Mouse (Mus musculus) intestine, postnatal 0 days (tissue): ENCODE data around the gene Casp12. TPM values are rescaled to one million over a fixed set of nuclear protein-coding genes. Genes with fewer than 3 reads are reported as not detected.

Experiments used
- ATAC-seq: fragments of 200-750 bp; cut with Nextera tagmentation; 2 replicates; pipeline ENCODE4 v1.8.0; 2017; ENCODE audit warnings: mild to moderate bottlenecking, moderate TSS enrichment, moderate library complexity
- H3K27ac ChIP-seq: fragments of 300-500 bp; sonication (generic); 2 replicates; pipeline ENCODE4 v1.5.1; 2014; ENCODE audit warnings: mild to moderate bottlenecking, low read depth, low read length, moderate library complexity
- H3K27me3 ChIP-seq: fragments of 300-500 bp; sonication (generic); replicated peaks from 2 replicates; pipeline ENCODE4 v1.6.1; 2014; ENCODE audit warnings: low read length, mixed read lengths; ENCODE audit not compliant: control insufficient read depth, insufficient read depth
- H3K36me3 ChIP-seq: fragments of 300-500 bp; sonication (generic); 2 replicates; pipeline ENCODE4 v1.6.1; 2014; ENCODE audit warnings: mild to moderate bottlenecking, moderate library complexity; ENCODE audit not compliant: control insufficient read depth, insufficient read depth
- H3K4me1 ChIP-seq: fragments of 300-500 bp; sonication (generic); replicated peaks from 2 replicates; pipeline ENCODE4 v1.6.1; 2014; ENCODE audit warnings: antibody characterized with exemption, low read length, mixed read lengths; ENCODE audit not compliant: control insufficient read depth, insufficient read depth
- H3K4me2 ChIP-seq: fragments of 300-500 bp; sonication (generic); replicated peaks from 2 replicates; pipeline ENCODE4 v1.6.1; 2014; ENCODE audit warnings: low read depth, mild to moderate bottlenecking, moderate library complexity
- H3K4me3 ChIP-seq: fragments of 300-500 bp; sonication (generic); 2 replicates; pipeline ENCODE4 v1.5.1; 2014; ENCODE audit warnings: low read depth, low read length
- H3K9ac ChIP-seq: fragments of 300-500 bp; sonication (generic); 2 replicates; pipeline ENCODE4 v1.6.1; 2014; ENCODE audit warnings: mild to moderate bottlenecking, low read depth, low read length
- H3K9me3 ChIP-seq: fragments of 300-500 bp; sonication (generic); 2 replicates; pipeline ENCODE4 v1.6.1; 2016; ENCODE audit warnings: mixed run types; ENCODE audit not compliant: control insufficient read depth
- CTCF ChIP-seq: sonication (generic); IDR thresholded peaks from 2 replicates; pipeline ENCODE4 v1.5.1; 2016; ENCODE audit warnings: low read depth, mild to moderate bottlenecking, control low read depth, antibody characterized with exemption, moderate library complexity
- WGBS: fragments of 180-500 bp; shearing (Covaris S2); extraction: QIAGEN DNeasy Blood & Tissue Kit; methylation state at CpG from one replicate; pipeline ENCODE4 v1.1.7; 2014; 5-methylcytosine and 5-hydroxymethylcytosine counted together
- polyA plus RNA-seq: library from polyadenylated mRNA; unstranded; fragments of >200 nt; fragmentation: Nextera tagmentation; extraction: Ambion mirVana; gene quantifications from 2 replicates; pipeline ENCODE4 v1.2.1, GENCODE M21; 2015

Gene Casp12
- polyA plus RNA-seq, 1 experiment from 2014 or later, result 7.5 TPM

DNA sequence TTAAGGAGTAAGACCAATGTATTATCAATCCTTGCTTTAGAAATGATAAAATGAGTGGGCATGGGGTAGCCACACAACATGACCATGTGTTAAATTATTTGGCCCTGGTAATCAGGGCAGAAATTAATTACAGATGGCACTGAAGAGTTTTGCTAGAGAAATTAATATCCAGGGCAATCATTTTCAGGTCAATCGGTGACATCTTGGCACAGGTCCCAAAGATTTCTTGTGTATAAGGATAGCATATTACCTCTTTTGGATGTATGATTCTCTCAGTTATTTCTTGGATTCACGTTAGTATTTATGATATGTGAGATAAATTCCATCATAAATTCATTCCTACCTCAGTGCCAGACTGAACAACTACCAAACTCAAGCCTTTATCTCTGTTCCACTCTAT, 72.6 kb downstream of the Casp12 start:
- WGBS, result 56% methylated on average over 2 of the region's 2 CpGs
- H3K27me3 ChIP-seq, result no peaks in the 10 kb centered on the region
- no peaks in the 10 kb centered on the region for H3K4me1 ChIP-seq
- no peaks in the 10 kb centered on the region for H3K9me3 ChIP-seq
- no peak overlapping the region for H3K4me3 ChIP-seq
- ATAC-seq, result no peak
- no peak overlapping the region for H3K4me2 ChIP-seq
- no peak overlapping the region for H3K27ac ChIP-seq
- no peak overlapping the region for H3K9ac ChIP-seq
- no peaks in the 10 kb centered on the region for H3K36me3 ChIP-seq
- TF ChIP-seq CTCF, result no peak

Other genes starting within 250 kb of the Casp12 start
- 80.3 and 81.9 TPM in 2 replicates for gene Casp1, start 46.9 kb upstream of the Casp12 start, polyA plus RNA-seq
- gene Casp4, start 36.6 kb upstream of the Casp12 start, polyA plus RNA-seq, result 14.3 and 14.8 TPM in 2 replicates